Mouse (Mus musculus) ES-Bruce4 (cell line): Measurements from ENCODE around the gene Smpd3.

Experiments used
- CTCF ChIP-seq: IDR thresholded peaks from one replicate; pipeline ENCODE4 v1.8.1; 2011; ENCODE audit warnings: low read depth, low read length
- POLR2A ChIP-seq: IDR thresholded peaks from one replicate; pipeline ENCODE4 v1.8.1; 2011; ENCODE audit warnings: low read length; ENCODE audit not compliant: insufficient read depth

DNA sequence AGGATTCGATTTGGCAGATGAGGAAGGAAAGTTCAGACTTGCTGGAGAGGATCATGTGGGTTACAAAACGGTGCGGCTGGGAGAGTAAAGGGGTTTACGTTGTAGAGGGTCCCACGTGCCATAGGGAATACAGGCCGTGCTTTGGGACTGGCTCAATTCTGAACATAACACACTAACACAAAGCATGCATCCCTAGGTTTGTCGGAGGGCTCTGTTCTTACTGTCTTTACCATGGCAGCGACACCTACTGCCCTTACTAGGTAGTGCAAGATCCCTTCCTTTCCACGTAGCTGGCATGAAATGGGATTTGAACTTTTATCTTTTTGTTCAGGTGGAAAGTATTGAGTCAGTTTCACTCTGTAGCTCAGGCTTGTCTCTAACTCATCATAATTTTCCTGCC is 111.2 kb downstream of the Smpd3 start:
- TF ChIP-seq CTCF (peak; percentile 23), POLR2A (no peak)
